ENCODE assay signal across 13 mouse cellular contexts in genomic region chr1:153667244-153667727, GRCm38 (mm10). TPM values are rescaled to one million over a fixed set of nuclear protein-coding genes. Genes with fewer than 3 reads are reported as not detected.
DNase-seq lines count a peak whose midpoint lies in the region; ATAC-seq lines count a peak whose summit lies in the region.
"Had no signal": no experiment of that assay in that cellular context is flagged by ENCODE, and none has a peak within 500 bp of the region (broad histone marks: within the 10 kb centered on the region; RNA-seq: fewer than 3 reads in every experiment).

No protein-coding gene starts in this region.

- no peak overlapping the region for H3K4me3 ChIP-seq in embryonic facial prominence, embryonic 14.5 days (ENCODE audit: low read depth, low read length)
- H3K4me3 ChIP-seq in embryonic facial prominence, embryonic 10.5 days: no peak overlapping the region
- H3K4me3 ChIP-seq in forebrain, embryonic 12.5 days (replicated peaks): no peak overlapping the region
- H3K4me3 ChIP-seq in midbrain, embryonic 12.5 days: no peak overlapping the region
- H3K4me3 ChIP-seq: liver, embryonic 13.5 days had no signal

- no peaks in the 10 kb centered on the region for H3K9me3 ChIP-seq in embryonic facial prominence, embryonic 14.5 days (ENCODE audit: control insufficient read depth, low read length)
- no peaks in the 10 kb centered on the region for H3K9me3 ChIP-seq in embryonic facial prominence, embryonic 10.5 days
- H3K9me3 ChIP-seq in forebrain, embryonic 12.5 days: no peaks in the 10 kb centered on the region
- no peaks in the 10 kb centered on the region for H3K9me3 ChIP-seq in midbrain, embryonic 12.5 days
- H3K9me3 ChIP-seq: G1E; liver, embryonic 13.5 days had no signal

- H3K27ac ChIP-seq in embryonic facial prominence, embryonic 14.5 days (replicated peaks; ENCODE audit: low read depth, low read length): no peak overlapping the region
- H3K27ac ChIP-seq in embryonic facial prominence, embryonic 10.5 days (replicated peaks): no peak overlapping the region
- no peak overlapping the region for H3K27ac ChIP-seq in forebrain, embryonic 12.5 days
- H3K27ac ChIP-seq in midbrain, embryonic 12.5 days (replicated peaks): no peak overlapping the region
- H3K27ac ChIP-seq: kidney, postnatal 0 days; liver, embryonic 13.5 days; macrophage had no signal

- peaks cover 21% of the 10 kb centered on the region for H3K4me1 ChIP-seq in embryonic facial prominence, embryonic 14.5 days (ENCODE audit: control insufficient read depth, insufficient read depth, low read length)
- peaks cover 30% of the 10 kb centered on the region for H3K4me1 ChIP-seq in embryonic facial prominence, embryonic 10.5 days
- H3K4me1 ChIP-seq in forebrain, embryonic 12.5 days: peaks cover 58% of the 10 kb centered on the region
- H3K4me1 ChIP-seq in midbrain, embryonic 12.5 days: peaks cover 56% of the 10 kb centered on the region
- H3K4me1 ChIP-seq: liver, embryonic 13.5 days had no signal

- no peak overlapping the region for H3K4me2 ChIP-seq in embryonic facial prominence, embryonic 14.5 days (ENCODE audit: low read depth, low read length)
- peak overlapping the region; percentile 48 for H3K4me2 ChIP-seq in forebrain, embryonic 12.5 days
- H3K4me2 ChIP-seq in midbrain, embryonic 12.5 days (replicated peaks): peak overlapping the region; percentile 11; the same call in 1 of the 2 replicates
- H3K4me2 ChIP-seq: liver, embryonic 13.5 days had no signal

- ATAC-seq in embryonic facial prominence, embryonic 14.5 days (ENCODE audit: low read depth): no peak
- no peak for ATAC-seq in forebrain, embryonic 12.5 days (ENCODE audit: low FRiP score)
- ATAC-seq in midbrain, embryonic 12.5 days (ENCODE audit: low FRiP score, low read depth): no peak

- no peaks in the 10 kb centered on the region for H3K36me3 ChIP-seq in embryonic facial prominence, embryonic 14.5 days (ENCODE audit: control insufficient read depth, insufficient read depth, low read length)
- H3K36me3 ChIP-seq in embryonic facial prominence, embryonic 10.5 days (replicated peaks): no peaks in the 10 kb centered on the region
- H3K36me3 ChIP-seq in forebrain, embryonic 12.5 days (replicated peaks): no peaks in the 10 kb centered on the region
- no peaks in the 10 kb centered on the region for H3K36me3 ChIP-seq in midbrain, embryonic 12.5 days
- H3K36me3 ChIP-seq: G1E; liver, embryonic 13.5 days had no signal

- WGBS in embryonic facial prominence, embryonic 14.5 days: 68% methylated on average over 4 of the region's 4 CpGs
- WGBS in embryonic facial prominence, embryonic 10.5 days: 80% methylated on average over 4 of the region's 4 CpGs
- 81% methylated on average over 4 of the region's 4 CpGs for WGBS in forebrain, embryonic 12.5 days
- WGBS in midbrain, embryonic 12.5 days: 89% methylated on average over 4 of the region's 4 CpGs

- peaks cover 10% of the 10 kb centered on the region; the same call in 1 of the 2 replicates for H3K27me3 ChIP-seq in embryonic facial prominence, embryonic 14.5 days (replicated peaks; ENCODE audit: control insufficient read depth, insufficient read depth, low read length)
- H3K27me3 ChIP-seq in embryonic facial prominence, embryonic 10.5 days (replicated peaks; ENCODE audit: low read depth, poor library complexity, severe bottlenecking): peaks cover 62% of the 10 kb centered on the region
- peaks cover 11% of the 10 kb centered on the region; the same call in 1 of the 2 replicates for H3K27me3 ChIP-seq in forebrain, embryonic 12.5 days
- H3K27me3 ChIP-seq in midbrain, embryonic 12.5 days: peaks cover 8% of the 10 kb centered on the region

- DNase-seq in embryonic facial prominence, embryonic 14.5 days (ENCODE audit: low spot score): peak; percentile 49
- no peak for DNase-seq in embryonic facial prominence, embryonic 10.5 days (ENCODE audit: low spot score)
- DNase-seq in cerebellum, adult 11 months: peak; percentile 79
- no peak for DNase-seq in frontal cortex, postnatal 14 days (ENCODE audit: low spot score in 2 of 2)
- no peak for DNase-seq in urinary bladder, adult 18-20 months (ENCODE audit: low spot score in 2 of 2)
- no peak for DNase-seq in c-Kit-positive CD71-positive TER-119-positive erythroid progenitor cells, embryonic 14.5 days (ENCODE audit: low spot score)
- DNase-seq: gastrocnemius, postnatal 36 days; liver, embryonic 13.5 days had no signal

- H3K9ac ChIP-seq in embryonic facial prominence, embryonic 14.5 days (ENCODE audit: low read depth, low read length): no peak overlapping the region
- 0 out of 2 replicates have a peak overlapping the region, but pooled peaks have one; percentile 7 for H3K9ac ChIP-seq in forebrain, embryonic 12.5 days
- H3K9ac ChIP-seq in midbrain, embryonic 12.5 days (replicated peaks): no peak overlapping the region
- H3K9ac ChIP-seq: liver, embryonic 13.5 days had no signal

RNA-seq across cellular contexts. Expression of gene Rgs8, which starts 14.5 kb away (rescaled TPM):
- polyA plus RNA-seq in embryonic facial prominence, embryonic 14.5 days (2014; fragmentation: Nextera tagmentation; extraction: Ambion mirVana): 1.3 and 1.4 TPM in 2 replicates
- 2.3 and 2.6 TPM in 2 replicates for polyA plus RNA-seq in embryonic facial prominence, embryonic 10.5 days (2016; fragmentation: Nextera tagmentation; extraction: Ambion mirVana)
- polyA plus RNA-seq in forebrain, embryonic 12.5 days (2016; fragmentation: Nextera tagmentation; extraction: Ambion mirVana): 24.3 and 25.1 TPM in 2 replicates
- 24.5 and 26.4 TPM in 2 replicates for polyA plus RNA-seq in midbrain, embryonic 12.5 days (2016; fragmentation: Nextera tagmentation; extraction: Ambion mirVana)
- polyA plus RNA-seq: G1E, macrophage had no signal

Comparison
In these comparisons a context has a peak if more than half of its experiments do, and no peak if none do; other contexts are left out.
1. DNase-seq: peak in embryonic facial prominence, embryonic 14.5 days (single experiment) and cerebellum, adult 11 months (single experiment); none in embryonic facial prominence, embryonic 10.5 days (single experiment), frontal cortex, postnatal 14 days (0 of 2), urinary bladder, adult 18-20 months (0 of 2) and c-Kit-positive CD71-positive TER-119-positive erythroid progenitor cells, embryonic 14.5 days (single experiment).